Comparison of ENCODE assay signal across 21 mouse cellular contexts in genomic region chr12:51636689-51637470, GRCm38 (mm10).
"Had no signal": no experiment of that assay in that cellular context is flagged by ENCODE, and none has a peak within 500 bp of the region (broad histone marks: within the 10 kb centered on the region; RNA-seq: fewer than 3 reads in every experiment).

No protein-coding gene starts in this region.

- H3K27me3 ChIP-seq: limb, embryonic 12.5 days; limb, embryonic 15.5 days; lung, embryonic 15.5 days; midbrain, embryonic 12.5 days; midbrain, embryonic 15.5 days; neural tube, embryonic 12.5 days; neural tube, embryonic 15.5 days had no signal

- H3K4me2 ChIP-seq: limb, embryonic 12.5 days; limb, embryonic 15.5 days; lung, embryonic 15.5 days; midbrain, embryonic 12.5 days; midbrain, embryonic 15.5 days; neural tube, embryonic 12.5 days; neural tube, embryonic 15.5 days had no signal

- H3K9me3 ChIP-seq: limb, embryonic 12.5 days; limb, embryonic 15.5 days; lung, embryonic 15.5 days; midbrain, embryonic 12.5 days; midbrain, embryonic 15.5 days; neural tube, embryonic 12.5 days; neural tube, embryonic 15.5 days had no signal

- H3K9ac ChIP-seq: limb, embryonic 12.5 days; limb, embryonic 15.5 days; liver, embryonic 14.5 days; lung, embryonic 15.5 days; midbrain, embryonic 12.5 days; midbrain, embryonic 15.5 days; neural tube, embryonic 12.5 days; neural tube, embryonic 15.5 days had no signal

- H3K36me3 ChIP-seq: midbrain, embryonic 12.5 days; midbrain, embryonic 15.5 days; neural tube, embryonic 15.5 days had no signal

- H3K4me1 ChIP-seq: limb, embryonic 12.5 days; limb, embryonic 15.5 days; lung, embryonic 15.5 days; midbrain, embryonic 12.5 days; midbrain, embryonic 15.5 days; neural tube, embryonic 12.5 days; neural tube, embryonic 15.5 days had no signal

- H3K4me3 ChIP-seq: limb, embryonic 12.5 days; limb, embryonic 15.5 days; lung, embryonic 15.5 days; midbrain, embryonic 12.5 days; midbrain, embryonic 15.5 days; neural tube, embryonic 12.5 days; neural tube, embryonic 15.5 days had no signal

- H3K27ac ChIP-seq: limb, embryonic 12.5 days; limb, embryonic 15.5 days; liver, embryonic 14.5 days; lung, embryonic 15.5 days; midbrain, embryonic 12.5 days; midbrain, embryonic 15.5 days; neural tube, embryonic 12.5 days; neural tube, embryonic 15.5 days; stomach, postnatal 0 days had no signal

- ATAC-seq: intestine, embryonic 16.5 days; midbrain, embryonic 15.5 days had no signal

- DNase-seq: kidney, adult 18-20 months; kidney, adult 9 months; kidney, postnatal 14 days; kidney, postnatal 4 days; lung, adult 18-20 months; lung, postnatal 10 days; lung, postnatal 36 days; right cerebral cortex, adult 18-20 months; right cerebral cortex, postnatal 14 days; right cerebral cortex, postnatal 4 days; thymus, postnatal 25 days had no signal
